Mouse (Mus musculus) cerebellum, postnatal 25 days (tissue): ENCODE data around the gene Gm525.
"Not testable (repeated sequence)": the region's sequence is repeated elsewhere in the genome, so short reads cannot be mapped to it uniquely, and the experiment has no call there.

Experiments used
- DNase-seq, 2 experiments: peaks; one replicate each; pipeline ENCODE4 v3.0.0; 2021; ENCODE audit warnings: mixed read lengths in 2 of 2

The Gm525 gene

DNA sequence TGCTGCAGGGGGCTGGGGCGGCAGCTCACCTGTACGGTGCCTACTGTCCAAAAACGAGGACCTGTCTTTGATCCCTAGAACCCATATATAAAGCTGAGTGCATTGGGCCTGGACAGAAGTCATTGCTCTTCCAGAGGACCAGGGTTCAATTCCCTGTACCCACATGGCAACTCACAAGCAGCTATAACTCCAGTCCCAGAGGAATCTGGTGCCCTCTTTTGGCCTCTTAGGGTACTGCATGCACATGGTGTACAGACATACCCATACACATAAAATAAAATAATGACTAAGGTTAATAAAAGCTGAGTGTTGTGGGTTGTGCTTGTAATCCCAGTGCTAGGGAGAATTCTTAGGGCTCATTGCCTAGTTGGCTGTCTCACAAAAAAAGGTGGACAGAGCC is 8.3 kb upstream of the Gm525 start:
- no peak for DNase-seq

DNA sequence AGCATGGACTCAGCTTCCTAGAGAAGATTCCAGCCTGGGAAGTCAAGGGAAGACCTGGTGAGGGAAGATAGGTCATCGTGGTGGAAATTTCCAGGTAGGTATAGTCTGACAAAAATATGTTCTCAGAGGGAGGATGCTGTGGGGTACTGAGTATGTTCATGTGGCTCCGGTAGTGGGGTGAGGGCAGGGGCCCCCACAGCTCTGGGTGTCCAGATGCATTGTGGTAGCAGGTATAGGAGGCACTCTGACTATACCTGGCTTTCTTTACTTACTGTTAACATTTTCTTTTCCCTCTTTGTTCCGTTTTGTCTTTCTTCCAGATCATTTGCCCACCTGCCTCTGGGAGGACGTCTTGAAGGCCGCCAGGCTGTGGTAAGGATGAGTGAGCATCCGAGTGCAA is 7.5 kb upstream of the Gm525 start:
- DNase-seq = no peak

DNA sequence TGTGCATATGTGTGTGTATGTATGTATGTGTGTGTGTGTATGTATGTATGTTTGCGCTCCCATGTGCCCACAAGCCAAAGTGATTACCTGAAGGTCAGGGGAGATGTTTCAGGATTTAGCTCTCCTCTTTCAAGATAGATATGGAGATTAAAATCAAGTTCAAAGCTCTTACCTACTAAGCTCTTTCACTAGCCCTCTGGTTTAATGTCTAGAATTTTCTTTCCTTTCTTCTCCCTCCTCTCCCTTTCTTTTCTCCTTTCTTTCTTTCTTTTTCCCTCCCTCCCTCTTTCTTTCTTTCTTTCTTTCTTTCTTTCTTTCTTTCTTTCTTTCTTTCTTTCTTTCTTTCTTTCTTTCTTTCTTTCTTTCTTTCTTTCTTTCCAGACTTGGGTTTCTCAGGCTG is 6.9 kb upstream of the Gm525 start, which contains the start of gene Dgke:
Gene Dgke, minus strand, starts transcription at position 101 of the 400 bp plus-strand sequence.
- DNase-seq = no peak

DNA sequence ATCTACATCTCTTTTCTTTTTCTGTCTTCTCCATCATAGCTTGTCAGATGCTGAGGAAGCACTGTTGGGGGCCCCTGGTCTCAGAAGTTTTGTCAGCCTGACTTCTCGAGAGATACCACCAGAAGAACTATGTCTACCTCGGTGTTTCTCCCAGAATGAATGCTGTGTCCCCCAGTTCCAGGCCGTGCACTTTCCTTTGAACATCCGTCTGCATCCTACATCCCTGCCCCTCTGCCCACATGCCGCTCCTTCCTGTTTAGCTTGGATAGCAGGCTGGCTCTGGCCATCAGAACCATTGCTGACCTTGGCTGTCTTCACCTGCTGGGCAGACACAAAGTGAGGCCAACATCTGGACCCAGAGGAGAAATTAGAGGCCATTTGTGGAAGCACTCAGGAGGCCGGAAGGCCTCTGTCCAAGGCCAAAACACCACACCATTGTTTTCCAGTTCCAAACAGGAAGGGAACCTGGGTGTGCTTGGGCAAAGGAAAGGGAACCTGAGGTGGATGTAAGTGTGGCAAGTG is 6.3 kb upstream of the Gm525 start:
- no peak for DNase-seq

DNA sequence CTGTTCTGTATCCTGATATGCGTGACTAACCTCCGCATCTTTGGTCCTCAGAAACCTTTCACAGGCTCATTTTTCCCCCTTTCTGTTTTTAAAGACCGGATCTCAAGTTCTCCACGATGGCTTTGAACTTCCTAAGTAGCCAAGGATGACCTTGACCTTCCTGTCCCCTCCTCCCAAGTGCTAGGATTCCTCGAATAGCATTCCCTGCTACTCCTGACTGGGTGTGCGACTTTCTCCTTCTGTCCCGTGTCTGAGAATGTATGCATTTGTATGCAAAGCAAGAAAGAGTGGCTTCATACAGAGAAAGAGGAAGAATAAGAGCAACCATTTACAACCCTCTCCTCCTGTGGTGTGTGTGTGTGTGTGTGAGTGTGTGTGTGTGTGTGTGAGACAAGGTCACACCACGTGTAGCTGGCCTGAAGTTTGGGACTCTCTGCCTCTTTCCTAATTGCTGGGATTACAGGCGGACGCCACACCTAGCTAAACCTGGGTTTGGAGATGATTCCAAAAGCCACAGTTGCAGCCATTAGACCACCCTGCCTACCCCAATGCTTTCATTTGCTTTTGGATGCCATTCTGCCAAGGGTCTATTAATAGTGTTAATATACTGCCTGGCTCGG is 5.7 kb upstream of the Gm525 start:
- DNase-seq = no peak

DNA sequence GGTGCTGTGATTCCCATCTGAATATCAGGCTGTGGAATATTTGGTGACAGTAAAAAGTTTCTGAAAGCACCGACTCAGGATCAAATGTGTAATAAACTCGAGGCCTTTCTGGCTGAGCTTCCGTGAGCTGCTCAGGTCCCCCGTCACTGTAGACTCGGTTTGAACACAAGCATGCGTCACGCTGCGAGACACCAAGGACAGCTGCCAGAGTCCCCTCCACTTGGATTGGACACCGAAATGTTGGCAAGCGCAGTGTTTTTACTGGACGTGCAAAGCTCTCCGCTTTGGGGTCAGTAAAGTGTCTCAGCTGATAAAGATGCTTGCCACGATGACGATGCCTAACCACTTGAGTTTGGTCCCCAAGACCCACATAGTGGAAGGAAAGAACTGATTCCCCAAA is 5.0 kb upstream of the Gm525 start:
- DNase-seq = peak in 1 of 2 experiments; percentile 30

DNA sequence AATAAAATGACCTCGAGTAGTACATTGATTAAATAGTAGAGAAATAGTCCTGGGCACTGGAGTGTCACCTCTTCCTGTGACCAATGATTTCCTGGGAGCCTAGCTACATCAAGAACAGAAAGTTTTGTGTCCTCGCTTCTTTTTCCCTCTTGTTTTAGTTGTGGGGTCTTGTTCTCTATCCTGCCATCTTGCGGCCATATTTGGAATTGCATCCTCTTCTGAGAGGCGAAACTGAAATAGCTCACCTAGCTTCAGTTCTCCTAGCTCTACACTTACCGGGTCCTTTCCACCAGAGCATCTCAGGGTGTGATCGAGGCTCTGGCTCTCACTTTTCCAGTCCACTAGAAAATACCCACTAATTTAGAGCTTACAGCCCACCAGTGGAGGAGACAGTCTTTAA is 4.3 kb upstream of the Gm525 start:
- DNase-seq = peak; percentile 57 to 77

DNA sequence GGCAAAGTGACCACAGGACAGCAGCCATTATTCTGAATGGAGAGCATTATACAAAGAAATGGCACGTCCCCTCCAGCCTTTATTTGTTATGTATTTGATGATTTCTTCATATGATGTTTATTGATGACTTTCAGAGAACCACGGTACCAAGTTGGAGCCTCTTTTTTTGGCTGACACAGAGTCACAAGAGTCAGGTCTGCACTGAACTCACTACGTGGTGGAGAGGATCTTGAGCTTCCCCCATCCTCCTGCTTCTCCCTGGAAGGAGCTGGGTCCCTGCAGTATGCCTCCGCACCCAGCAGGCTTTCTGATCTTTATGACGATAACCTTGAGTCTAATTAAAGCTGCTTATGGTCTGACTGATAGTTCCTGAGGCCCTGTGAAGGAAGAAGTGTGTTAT is 2.1 kb upstream of the Gm525 start:
- no peak for DNase-seq

DNA sequence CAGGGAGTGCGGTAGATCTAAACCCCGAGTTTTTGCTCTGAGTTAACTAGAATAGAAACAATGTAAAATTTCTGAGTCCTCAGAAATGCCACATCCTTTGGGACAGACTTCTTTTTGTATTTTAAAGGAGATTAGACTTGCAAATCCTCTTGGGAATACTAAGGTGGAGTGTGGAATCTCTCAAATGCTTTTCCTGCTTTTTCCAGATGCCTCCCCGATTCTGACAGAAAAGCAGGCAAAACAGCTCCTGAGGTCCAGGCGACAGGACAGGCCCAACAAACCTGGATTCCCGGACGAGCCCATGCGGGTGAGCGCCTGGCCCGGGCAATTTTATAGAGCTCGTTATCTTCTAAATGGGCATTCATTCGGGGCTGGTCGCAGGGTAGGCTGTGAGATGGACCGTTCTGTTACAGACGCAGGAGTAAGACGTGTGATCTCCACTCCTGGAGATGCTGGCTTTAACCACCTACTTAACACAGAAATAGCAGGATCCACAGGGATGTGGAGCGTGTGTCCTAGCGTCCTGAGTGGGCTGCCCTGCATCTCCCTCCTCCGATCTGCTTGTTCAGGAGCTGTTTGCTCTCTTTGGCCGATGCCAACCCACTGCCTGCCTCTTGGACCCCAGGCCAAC is 1.3 kb downstream of the Gm525 start:
- DNase-seq = no peak

DNA sequence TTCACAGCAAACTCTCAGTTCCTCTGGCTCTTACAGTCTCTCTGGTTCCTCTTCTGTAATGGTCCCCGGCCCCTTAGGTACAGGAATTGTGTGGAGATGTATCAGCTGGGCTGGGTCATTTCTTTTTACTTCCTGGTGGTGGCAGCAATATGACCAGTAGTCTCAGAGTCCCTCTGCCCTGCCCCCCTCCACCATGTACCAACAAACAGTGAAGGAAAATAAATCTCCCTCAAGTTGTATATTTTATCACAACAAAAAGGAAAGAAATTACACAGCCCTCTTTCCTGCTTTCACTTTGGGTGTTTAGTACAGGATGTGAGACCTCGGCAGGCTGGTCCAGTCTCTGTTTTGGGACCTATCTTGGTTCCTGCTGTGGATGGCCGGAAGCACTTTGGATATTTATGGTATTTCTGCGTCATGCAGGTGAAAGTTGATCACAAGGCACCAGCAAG is 2.8 kb downstream of the Gm525 start:
- no peak for DNase-seq

DNA sequence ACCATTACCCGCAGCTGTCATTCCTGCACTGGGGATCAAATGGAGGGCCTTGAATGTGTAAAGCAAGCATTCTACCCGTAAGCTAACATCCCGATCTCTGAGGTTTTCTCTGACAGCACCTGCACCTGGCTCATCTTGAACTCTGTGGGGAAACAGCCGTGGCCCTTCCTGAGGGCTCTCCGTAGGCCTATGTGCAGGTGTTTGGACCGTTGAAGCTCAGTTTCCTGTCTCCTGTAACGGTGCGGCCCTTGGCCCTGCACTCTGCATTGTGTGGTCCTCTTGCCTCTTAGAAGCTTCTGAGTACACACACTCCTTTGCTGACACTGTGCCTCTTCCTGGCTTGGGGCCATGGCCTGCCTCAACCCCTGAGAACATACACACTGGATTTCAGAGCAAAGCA is 4.0 kb downstream of the Gm525 start:
- peak in 1 of 2 experiments; percentile 28 for DNase-seq

DNA sequence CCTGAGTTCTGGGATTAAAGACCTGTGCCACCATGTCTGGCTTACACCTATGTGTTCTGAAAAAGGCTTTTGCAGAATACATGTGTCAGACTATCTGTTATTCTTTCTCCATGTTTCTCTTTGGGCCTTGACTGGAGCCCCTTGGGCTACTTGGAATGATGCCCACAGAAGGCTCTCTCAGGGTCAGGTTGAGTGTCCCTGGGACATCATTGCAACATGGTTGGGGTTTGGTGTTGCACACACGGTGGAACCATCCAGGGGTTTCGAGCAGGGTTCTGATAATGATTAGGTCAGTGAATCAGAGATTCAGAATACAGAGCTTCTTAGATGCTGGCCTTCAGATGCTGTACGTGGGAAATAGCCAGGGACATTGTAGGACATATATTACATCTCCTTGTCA is 4.7 kb downstream of the Gm525 start:
- DNase-seq = no peak

DNA sequence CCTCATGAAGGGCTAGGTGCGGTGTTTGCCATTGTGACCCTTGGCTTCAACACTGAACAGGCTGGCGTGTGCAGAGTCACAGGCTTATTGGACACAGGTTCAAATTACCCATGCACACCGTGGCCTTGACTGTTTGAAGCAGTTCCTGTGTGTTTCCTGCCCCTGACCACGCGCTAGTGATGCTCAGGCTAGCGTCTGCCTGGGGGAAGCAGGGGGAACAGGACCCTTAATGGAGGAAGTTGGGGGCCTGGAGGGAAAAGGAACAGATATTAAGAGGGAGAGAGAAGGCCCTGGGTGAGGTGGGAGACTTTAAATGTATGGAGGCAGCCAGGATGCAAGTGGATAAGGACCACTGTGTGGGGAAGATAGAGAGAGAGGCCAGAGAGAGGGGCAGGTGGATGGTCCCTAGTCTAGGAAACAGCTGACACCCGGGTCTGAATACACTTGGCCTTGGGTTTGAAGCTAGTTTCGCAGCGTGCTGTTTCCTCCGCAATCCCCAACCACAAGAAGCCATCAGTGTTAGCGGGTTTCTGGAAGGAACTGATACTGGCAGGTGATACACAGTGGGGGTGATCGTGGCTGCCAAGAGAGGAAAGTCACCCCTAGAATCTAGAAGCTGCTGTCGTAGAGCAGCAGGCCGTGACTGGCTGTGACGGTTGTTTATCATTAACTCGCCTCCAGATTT is 5.5 kb downstream of the Gm525 start:
- DNase-seq = peak; percentile 92 to 94

DNA sequence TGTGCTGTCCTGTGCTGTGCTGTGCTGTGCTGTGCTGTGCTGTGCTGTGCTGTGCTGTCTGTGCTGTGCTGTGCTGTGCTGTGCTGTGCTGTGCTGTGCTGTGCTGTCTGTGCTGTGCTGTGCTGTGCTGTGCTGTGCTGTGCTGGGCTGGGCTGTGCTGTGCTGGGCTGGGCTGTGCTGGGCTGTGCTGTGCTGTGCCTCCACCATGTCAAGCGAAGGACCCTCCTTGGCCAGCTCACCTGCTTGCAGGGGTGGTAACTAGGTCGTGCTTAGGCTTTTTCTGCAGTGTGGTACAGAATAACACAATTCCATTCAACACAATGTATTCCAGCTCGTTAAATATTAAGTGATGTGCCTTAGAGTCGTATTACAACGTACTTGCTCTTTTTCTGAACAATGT is 8.3 kb downstream of the Gm525 start:
- not testable (repeated sequence) for DNase-seq

DNA sequence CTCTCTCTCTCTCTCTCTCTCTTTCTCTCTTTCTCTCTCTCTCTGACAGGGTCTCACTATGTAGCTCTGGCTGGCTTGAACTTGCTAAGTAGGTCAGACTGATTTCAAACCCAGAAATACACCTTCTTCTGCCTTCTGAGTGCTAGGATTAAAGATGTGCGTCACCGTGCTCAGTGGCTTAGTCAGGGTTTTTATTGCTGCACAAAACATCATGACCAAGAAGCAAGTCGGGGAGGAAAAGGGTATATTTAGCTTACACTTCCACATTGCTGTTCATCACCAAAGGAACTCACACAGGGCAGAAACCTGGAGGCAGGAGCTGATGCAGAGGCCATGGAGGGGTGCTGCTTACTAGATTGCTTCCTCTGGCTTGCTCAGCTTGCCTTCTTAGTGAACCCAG is 9.1 kb downstream of the Gm525 start:
- DNase-seq = not testable (repeated sequence)

DNA sequence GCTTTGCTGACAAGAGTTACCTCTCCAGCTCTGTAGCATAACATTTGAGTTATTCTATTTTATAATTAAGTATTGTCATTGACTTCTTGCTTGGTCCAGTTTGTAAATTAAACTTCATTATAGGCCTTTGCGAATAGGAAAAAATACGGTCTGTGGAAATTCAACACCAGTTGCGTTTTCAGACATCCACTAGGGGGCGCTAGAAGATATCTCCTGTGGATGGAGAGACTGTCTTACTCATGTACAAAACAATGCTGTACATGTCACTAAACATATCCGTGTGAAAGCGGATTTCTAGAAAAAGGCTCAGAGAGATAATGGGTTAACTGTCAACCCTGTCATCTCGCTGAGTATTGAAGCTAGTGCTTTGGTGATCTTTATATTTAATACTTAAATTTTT is 11.0 kb downstream of the Gm525 start:
- DNase-seq = peak in 1 of 2 experiments; percentile 57

DNA sequence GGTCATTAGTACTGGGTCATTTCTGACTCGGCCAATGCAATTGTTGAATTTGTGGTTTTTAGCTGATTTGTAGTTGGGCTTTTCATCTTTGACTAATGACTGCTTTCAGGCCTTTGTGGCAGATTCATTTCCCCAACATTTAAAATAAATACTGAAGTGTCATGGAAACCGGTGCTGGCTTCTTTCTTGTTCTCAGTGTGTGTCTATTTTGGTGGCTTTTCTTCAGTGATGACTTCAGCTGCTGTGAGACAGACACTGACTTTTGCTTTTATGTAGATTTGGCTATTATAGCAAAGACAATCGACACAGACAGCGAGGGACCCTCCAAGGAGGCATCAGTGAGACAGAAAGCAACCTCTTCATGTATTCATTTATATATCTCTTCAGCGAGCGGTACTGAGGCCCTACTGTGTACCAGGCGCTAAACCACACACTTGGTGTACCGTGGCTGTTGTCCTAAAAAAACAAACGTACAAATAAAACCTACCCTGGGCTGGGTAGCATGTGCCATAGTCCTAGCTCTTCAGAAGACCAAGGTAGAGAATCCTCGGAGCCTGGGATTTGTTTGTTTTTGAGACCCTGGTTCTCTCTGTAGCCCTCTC is 12.7 kb downstream of the Gm525 start:
- no peak for DNase-seq

DNA sequence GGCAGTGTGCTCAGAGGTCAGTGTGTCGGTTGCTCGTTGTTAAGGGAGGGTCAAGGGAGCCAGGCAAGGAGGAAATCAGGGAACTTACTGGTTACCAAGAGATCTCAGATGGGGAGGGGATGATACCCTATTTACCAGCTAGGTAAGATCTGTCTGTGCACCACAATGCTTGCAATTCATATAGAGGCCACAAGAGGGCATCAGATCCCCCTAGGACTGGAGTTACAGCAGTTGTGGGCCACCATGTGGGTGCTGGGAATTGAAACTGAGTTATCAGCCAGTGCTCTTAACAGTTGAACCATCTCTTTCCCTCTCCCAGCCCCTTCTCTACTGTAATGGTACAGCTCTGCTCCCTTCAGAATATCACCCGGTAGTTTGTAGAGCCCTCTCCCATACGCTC is 15.1 kb downstream of the Gm525 start:
- no peak for DNase-seq

DNA sequence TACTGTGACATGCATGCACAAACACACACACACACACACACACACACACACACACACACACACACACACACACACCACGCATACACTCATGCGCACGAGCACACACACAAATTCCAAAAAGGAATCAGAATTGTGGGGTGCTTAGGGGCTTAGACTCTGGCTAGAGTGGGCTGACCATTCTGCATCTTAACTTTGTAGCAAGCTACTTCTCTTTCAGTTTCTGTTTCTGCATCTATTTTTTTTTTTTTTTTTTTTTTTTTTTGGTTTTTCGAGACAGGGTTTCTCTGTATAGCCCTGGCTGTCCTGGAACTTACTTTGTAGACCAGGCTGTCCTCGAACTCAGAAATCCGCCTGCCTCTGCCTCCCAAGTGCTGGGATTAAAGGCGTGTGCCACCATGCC is 16.7 kb downstream of the Gm525 start:
- not testable (repeated sequence) for DNase-seq

DNA sequence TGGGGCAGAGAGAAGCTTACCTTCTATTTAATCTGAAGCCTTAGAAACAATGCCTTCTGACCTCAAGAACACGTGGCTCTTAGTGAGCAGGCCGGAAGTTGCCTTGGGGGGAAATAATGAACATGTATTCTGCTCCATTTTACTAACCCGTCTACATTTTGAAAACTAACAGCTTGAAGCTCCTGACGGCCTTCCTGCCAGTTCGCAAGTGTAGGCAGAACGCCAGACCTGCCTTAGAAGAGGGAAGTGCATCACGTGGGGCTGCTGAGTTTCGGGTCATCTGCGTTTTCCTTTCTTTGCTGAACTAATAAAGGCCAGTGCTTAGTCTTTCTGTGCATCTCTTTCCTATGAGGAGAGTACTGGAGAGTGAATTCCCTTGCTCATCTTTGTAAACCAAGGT is 19.1 kb downstream of the Gm525 start:
- DNase-seq = peak in 1 of 2 experiments; percentile 50

DNA sequence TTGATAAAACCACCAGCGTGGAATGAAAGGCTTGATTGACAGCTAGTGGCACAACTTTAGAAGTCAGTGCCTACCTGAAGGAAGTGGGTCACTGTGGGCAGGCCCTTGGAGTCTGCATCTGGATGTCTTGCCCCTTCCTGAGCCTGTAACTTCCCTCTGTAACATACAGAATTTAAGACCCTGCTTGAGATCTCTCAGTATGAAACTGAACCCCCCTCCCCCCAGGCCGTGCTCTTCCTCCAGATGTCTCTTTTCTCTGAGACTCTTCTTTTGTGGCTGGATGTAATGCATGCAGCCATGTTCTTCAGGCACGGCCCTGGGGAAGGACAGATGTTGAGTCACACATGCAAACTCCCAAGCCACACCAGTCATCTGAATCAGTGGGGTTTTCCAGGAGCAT is 21.7 kb downstream of the Gm525 start:
- no peak for DNase-seq

DNA sequence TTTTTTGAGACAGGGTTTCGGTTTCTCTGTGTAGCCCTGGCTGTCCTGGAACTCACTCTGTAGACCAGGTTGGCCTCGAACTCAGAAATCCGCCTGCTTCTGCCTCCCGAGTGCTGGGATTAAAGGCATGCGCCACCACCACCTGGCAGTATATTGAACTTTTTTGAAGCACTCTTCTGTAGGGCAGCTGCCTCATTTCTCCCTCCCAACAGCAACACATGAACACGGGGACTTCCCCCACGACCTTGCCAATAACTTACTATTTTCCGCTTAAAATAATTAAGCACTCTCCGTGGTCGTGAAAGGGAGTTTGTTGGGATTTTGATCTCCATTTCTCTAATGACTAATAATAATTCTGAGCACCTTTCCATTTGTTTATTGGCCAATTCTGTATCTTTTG is 23.7 kb downstream of the Gm525 start:
- not testable (repeated sequence) for DNase-seq

DNA sequence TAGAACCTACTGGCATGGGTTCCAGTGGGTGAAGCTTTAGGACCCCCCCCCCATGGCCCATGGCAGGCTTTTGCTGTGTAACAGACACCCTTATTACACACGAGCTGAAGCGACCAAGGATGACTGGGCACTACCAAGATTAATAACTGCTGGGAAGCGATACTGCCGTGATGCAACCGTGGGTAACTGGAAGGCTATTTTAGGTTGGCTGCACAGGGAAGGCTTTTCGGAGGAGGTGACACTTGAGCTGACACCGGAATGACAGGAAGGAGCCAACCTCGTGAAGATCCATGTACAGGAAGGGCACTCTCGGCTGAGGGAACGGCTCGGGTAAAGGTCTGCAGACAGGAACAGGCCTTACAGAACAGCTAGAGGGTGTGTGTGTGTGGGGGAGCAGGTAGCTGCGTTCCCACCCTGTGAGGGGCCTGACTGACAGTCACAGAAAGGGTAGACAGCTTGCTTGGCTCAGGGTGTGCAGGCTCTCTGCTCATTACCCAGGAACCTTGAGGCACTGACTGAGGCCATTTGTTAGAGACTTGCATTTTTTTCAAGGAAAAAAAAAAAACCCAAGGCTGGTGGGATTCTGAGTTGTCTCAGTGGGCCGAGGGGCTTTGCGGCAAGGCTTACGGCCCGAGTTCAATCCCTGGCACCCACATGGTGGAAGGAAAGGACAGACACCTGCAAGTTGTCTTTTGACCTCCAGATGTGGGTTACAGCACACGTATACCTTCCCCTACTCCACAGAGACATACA is 24.6 kb downstream of the Gm525 start:
- DNase-seq = no peak
